ENCODE assay signal across 19 mouse cellular contexts in genomic region chr4:152878941-152879340, GRCm38 (mm10).
DNase-seq lines count a peak whose midpoint lies in the region; ATAC-seq and TF ChIP-seq lines count a peak whose summit lies in the region.
"Had no signal": no experiment of that assay in that cellular context is flagged by ENCODE, and none has a peak within 500 bp of the region (broad histone marks: within the 10 kb centered on the region; RNA-seq: fewer than 3 reads in every experiment).

No protein-coding gene starts in this region.

- H3K4me3 ChIP-seq in liver, embryonic 11.5 days (ENCODE audit: low read depth, low read length): no peak overlapping the region
- no peak overlapping the region for H3K4me3 ChIP-seq in hindbrain, embryonic 15.5 days
- no peak overlapping the region for H3K4me3 ChIP-seq in midbrain, postnatal 0 days (ENCODE audit: low read depth, low read length)
- H3K4me3 ChIP-seq in heart, embryonic 12.5 days: no peak overlapping the region
- H3K4me3 ChIP-seq: gastrocnemius, adult 2 months; myocyte had no signal

- TF ChIP-seq CTCF in midbrain, postnatal 0 days (IDR thresholded peaks at IDR 0.05): no peak

- H3K27me3 ChIP-seq in liver, embryonic 11.5 days (replicated peaks; ENCODE audit: control insufficient read depth, insufficient read depth, low read length): no peaks in the 10 kb centered on the region
- no peaks in the 10 kb centered on the region for H3K27me3 ChIP-seq in hindbrain, embryonic 15.5 days
- H3K27me3 ChIP-seq in midbrain, postnatal 0 days (ENCODE audit: insufficient read depth, low read length): no peaks in the 10 kb centered on the region
- 0 out of 2 replicates have a peak, but pooled peaks cover 3% of the 10 kb centered on the region for H3K27me3 ChIP-seq in heart, embryonic 12.5 days (replicated peaks)

- H3K4me1 ChIP-seq in liver, embryonic 11.5 days (replicated peaks; ENCODE audit: control insufficient read depth, insufficient read depth, low read length): no peaks in the 10 kb centered on the region
- H3K4me1 ChIP-seq in hindbrain, embryonic 15.5 days (replicated peaks): 0 out of 2 replicates have a peak, but pooled peaks cover 3% of the 10 kb centered on the region
- H3K4me1 ChIP-seq in midbrain, postnatal 0 days (ENCODE audit: insufficient read depth, low read length): no peaks in the 10 kb centered on the region
- H3K4me1 ChIP-seq in heart, embryonic 12.5 days (replicated peaks): no peaks in the 10 kb centered on the region

- no peak overlapping the region for H3K9ac ChIP-seq in liver, embryonic 11.5 days (ENCODE audit: low read depth, low read length)
- H3K9ac ChIP-seq in hindbrain, embryonic 15.5 days: no peak overlapping the region
- H3K9ac ChIP-seq in midbrain, postnatal 0 days (replicated peaks; ENCODE audit: low read length, poor library complexity, severe bottlenecking): no peak overlapping the region
- H3K9ac ChIP-seq in heart, embryonic 12.5 days: no peak overlapping the region
- H3K9ac ChIP-seq: lung, embryonic 14.5 days had no signal

- no peak overlapping the region for H3K4me2 ChIP-seq in liver, embryonic 11.5 days
- H3K4me2 ChIP-seq in hindbrain, embryonic 15.5 days: no peak overlapping the region
- H3K4me2 ChIP-seq in midbrain, postnatal 0 days (ENCODE audit: low read depth, low read length, poor library complexity, severe bottlenecking): no peak overlapping the region
- H3K4me2 ChIP-seq in heart, embryonic 12.5 days: no peak overlapping the region
- H3K4me2 ChIP-seq: lung, embryonic 14.5 days had no signal

- peak; percentile 31 for DNase-seq in embryo, embryonic 10 days (ENCODE audit: low spot score)
- DNase-seq in embryo, embryonic 9.5 days (ENCODE audit: extremely low spot score): no peak
- DNase-seq in liver: peak; percentile 16
- no peak for DNase-seq in liver, embryonic 11.5 days (ENCODE audit: low spot score)
- peak; percentile 48 for DNase-seq in midbrain, postnatal 0 days (ENCODE audit: low spot score)
- DNase-seq in heart, adult 8-10 months (ENCODE audit: low spot score): no peak
- DNase-seq: adrenal gland, postnatal 25 days; cerebellum, adult 9-10 months; gastrocnemius, adult 2 months; heart, adult 18-20 months; kidney, adult 2 months; kidney, postnatal 36 days; left cerebral cortex, postnatal 4 days; lung, embryonic 14.5 days; right cerebral cortex, postnatal 4 days; thymus, postnatal 4 days had no signal

- ATAC-seq in liver, embryonic 11.5 days (replicated peaks; ENCODE audit: low FRiP score): no peak
- ATAC-seq in hindbrain, embryonic 15.5 days (ENCODE audit: low FRiP score, low read depth): no peak
- ATAC-seq in midbrain, postnatal 0 days (ENCODE audit: low FRiP score): no peak
- no peak for ATAC-seq in heart, embryonic 12.5 days (ENCODE audit: insufficient number of reproducible peaks, low FRiP score)

- no peak overlapping the region for H3K27ac ChIP-seq in liver, embryonic 11.5 days (ENCODE audit: low read depth, low read length)
- H3K27ac ChIP-seq in hindbrain, embryonic 15.5 days (replicated peaks): 0 out of 2 replicates have a peak overlapping the region, but pooled peaks have one; percentile 7
- H3K27ac ChIP-seq in midbrain, postnatal 0 days (ENCODE audit: low read depth, low read length): no peak overlapping the region
- no peak overlapping the region for H3K27ac ChIP-seq in heart, embryonic 12.5 days (ENCODE audit: poor library complexity, severe bottlenecking)
- H3K27ac ChIP-seq: gastrocnemius, adult 2 months had no signal

- H3K36me3 ChIP-seq in liver, embryonic 11.5 days (ENCODE audit: control insufficient read depth, insufficient read depth, low read length): no peaks in the 10 kb centered on the region
- no peaks in the 10 kb centered on the region for H3K36me3 ChIP-seq in hindbrain, embryonic 15.5 days
- H3K36me3 ChIP-seq in midbrain, postnatal 0 days (ENCODE audit: insufficient read depth, low read length): no peaks in the 10 kb centered on the region
- no peaks in the 10 kb centered on the region for H3K36me3 ChIP-seq in heart, embryonic 12.5 days

- WGBS in liver, embryonic 11.5 days: 73% methylated on average over 14 of the region's 14 CpGs
- 44% methylated on average over 14 of the region's 14 CpGs for WGBS in hindbrain, embryonic 15.5 days
- WGBS in midbrain, postnatal 0 days: 54% methylated on average over 14 of the region's 14 CpGs
- WGBS in heart, embryonic 12.5 days: 58% methylated on average over 14 of the region's 14 CpGs

- no peaks in the 10 kb centered on the region for H3K9me3 ChIP-seq in liver, embryonic 11.5 days (ENCODE audit: control insufficient read depth, low read length)
- H3K9me3 ChIP-seq in hindbrain, embryonic 15.5 days: no peaks in the 10 kb centered on the region
- no peaks in the 10 kb centered on the region for H3K9me3 ChIP-seq in midbrain, postnatal 0 days (ENCODE audit: low read length)
- H3K9me3 ChIP-seq in heart, embryonic 12.5 days (replicated peaks): peaks cover 18% of the 10 kb centered on the region

Comparison
In these comparisons a context has a peak if more than half of its experiments do, and no peak if none do; other contexts are left out.
1. DNase-seq: peak in embryo, embryonic 10 days (single experiment), liver (single experiment) and midbrain, postnatal 0 days (single experiment); none in embryo, embryonic 9.5 days (single experiment), liver, embryonic 11.5 days (single experiment) and heart, adult 8-10 months (single experiment).